Mouse (Mus musculus) activated CD4-positive, CD25-positive, alpha-beta regulatory T cell, adult 4 months (primary cell): ENCODE data around the gene Gm4559. TPM values are rescaled to one million over a fixed set of nuclear protein-coding genes. Genes with fewer than 3 reads are reported as not detected.
"Not testable (repeated sequence)": the region's sequence is repeated elsewhere in the genome, so short reads cannot be mapped to it uniquely, and the experiment has no call there.

ENCODE experiments used
- ATAC-seq: one replicate; pipeline ENCODE4 v1.8.0; 2017
- polyA plus RNA-seq, 2 experiments: library from polyadenylated mRNA; unstranded; fragments of 100-300 nt; shearing (Covaris generic); gene quantifications; one replicate each; pipeline ENCODE4 v1.2.1; 2017

Gene Gm4559
- polyA plus RNA-seq, 2 experiments from 2014 or later: not detected

DNA sequence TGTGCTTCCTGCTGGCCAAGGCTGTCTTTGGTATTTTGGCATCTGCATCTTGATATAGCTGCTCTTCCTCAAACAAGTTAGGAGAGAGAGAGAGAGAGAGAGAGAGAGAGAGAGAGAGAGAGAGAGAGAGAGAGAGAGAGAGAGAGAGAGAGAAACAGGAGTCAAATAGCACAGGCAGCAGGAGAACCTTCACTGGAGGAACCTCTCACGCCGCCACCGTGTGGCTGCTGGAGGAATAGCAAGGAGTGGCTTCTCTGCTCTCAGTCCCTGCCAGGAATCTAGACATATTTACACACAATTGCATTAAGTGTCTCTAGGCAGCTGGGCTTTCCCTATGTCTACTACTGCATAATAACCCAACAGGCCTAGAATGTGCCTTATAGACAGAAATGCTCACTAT is 4.0 kb upstream of the Gm4559 start:
- not testable (repeated sequence) for ATAC-seq

- ATAC-seq: not testable (repeated sequence)
Measured at GRCm38 (mm10) chr7:142258254-142258653, 15.9 kb downstream of the Gm4559 start, which contains the start of gene Gm2431. Gm2431 (minus strand) TSS chr7:142258354.

DNA sequence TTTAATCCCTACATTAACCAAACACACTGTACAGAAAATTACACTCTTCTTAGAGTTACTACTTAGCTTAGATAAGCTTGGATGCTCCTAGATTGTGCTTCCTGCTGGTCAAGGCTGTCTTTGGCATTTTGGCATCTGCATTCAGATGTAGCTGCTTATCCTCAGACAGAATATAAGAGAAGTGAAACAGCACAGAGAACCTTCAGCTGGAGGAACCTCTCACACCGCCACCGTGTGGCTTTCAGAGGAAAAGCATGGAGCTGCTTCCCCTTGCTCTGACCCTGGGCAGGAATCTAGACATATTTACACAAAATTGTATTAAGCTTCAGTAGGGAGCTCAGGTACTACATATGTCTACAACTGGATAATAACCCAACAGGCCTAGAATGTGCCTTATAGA is 18.6 kb downstream of the Gm4559 start:
- ATAC-seq: no peak

GRCm38 (mm10) chr7:142249824-142250223 is 24.3 kb downstream of the Gm4559 start:
- ATAC-seq: no peak

- ATAC-seq: no peak
Measured at GRCm38 (mm10) chr7:142240978-142241377, 33.2 kb downstream of the Gm4559 start, which contains the start of gene Gm40460. Gm40460 (minus strand) TSS chr7:142241078.

DNA sequence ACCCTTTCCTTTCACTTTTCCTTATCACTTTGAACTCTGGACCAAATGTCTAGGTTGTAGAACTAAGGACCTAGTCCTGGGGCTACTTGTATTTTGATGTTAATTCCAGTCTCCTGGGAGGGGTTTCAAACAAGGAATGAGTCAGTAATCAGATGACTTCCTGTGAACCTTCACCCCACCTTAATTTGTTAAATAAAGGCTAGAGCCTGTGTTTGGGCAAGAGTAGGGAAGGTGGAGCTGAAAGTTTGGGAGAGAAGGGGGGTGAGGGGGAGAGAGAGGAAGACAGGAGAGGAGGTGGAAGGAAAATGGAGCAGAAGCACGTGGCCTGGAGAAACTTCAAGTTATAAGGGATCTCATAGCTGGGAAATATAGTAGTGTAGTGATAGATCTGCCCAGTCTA is 42.6 kb downstream of the Gm4559 start:
- no peak for ATAC-seq

DNA sequence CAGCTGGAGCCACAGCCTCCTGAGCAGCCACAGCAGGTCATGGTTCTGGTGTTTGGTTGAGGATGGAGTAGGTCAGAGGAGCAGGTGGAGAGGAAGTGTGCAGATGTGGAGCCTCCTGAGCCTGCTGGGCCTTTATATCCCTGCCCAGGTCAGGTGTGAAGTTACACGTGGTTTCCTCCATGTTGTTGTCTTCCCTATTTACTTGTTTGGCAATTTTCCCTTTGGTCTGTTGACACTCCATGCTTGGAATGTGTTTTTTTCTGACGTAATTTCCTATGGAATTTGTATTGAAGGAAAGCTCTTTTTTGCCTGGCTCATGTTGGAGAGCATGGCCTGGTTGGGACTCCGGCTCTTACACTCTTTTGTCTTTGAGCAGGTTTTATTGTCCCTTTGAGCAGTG is 44.3 kb downstream of the Gm4559 start, which contains the start of gene Krtap5-5:
Gene Krtap5-5 (minus strand): TSS at position 101 of the 400 bp plus-strand sequence.
- not testable (repeated sequence) for ATAC-seq

- no peak for ATAC-seq
Measured at GRCm38 (mm10) chr7:142224518-142224917, 49.6 kb downstream of the Gm4559 start.

Other genes starting within 250 kb of the Gm4559 start
- gene Mob2, start 213.3 kb downstream of the Gm4559 start, polyA plus RNA-seq: 10 to 100 TPM; 55.7 to 62.4 TPM
- under 1 TPM; 0.09 to 0.16 TPM for gene Dusp8, start 178.5 kb downstream of the Gm4559 start, polyA plus RNA-seq
- gene Gm45618, start 153.6 kb downstream of the Gm4559 start, polyA plus RNA-seq: not detected
- not detected for gene Gm39115, start 138.3 kb downstream of the Gm4559 start, polyA plus RNA-seq
- not detected for gene Gm45337, start 129.8 kb downstream of the Gm4559 start, polyA plus RNA-seq
- gene Gm29735, start 117.2 kb downstream of the Gm4559 start, polyA plus RNA-seq: not detected
- not detected for gene Gm4553, start 108.6 kb downstream of the Gm4559 start, polyA plus RNA-seq
- gene Krtap5-2, start 98.4 kb downstream of the Gm4559 start, polyA plus RNA-seq: not detected
- not detected for gene Gm10153, start 84.0 kb downstream of the Gm4559 start, polyA plus RNA-seq
- gene Krtap5-3, start 73.0 kb downstream of the Gm4559 start, polyA plus RNA-seq: not detected
- not detected for gene Gm7579, start 62.5 kb downstream of the Gm4559 start, polyA plus RNA-seq
- gene Krtap5-5, start 44.4 kb downstream of the Gm4559 start, polyA plus RNA-seq: not detected
- not detected for gene Gm40460, start 33.3 kb downstream of the Gm4559 start, polyA plus RNA-seq
- gene Gm2431, start 16.0 kb downstream of the Gm4559 start, polyA plus RNA-seq: not detected
- gene Krtap5-1, start 22.8 kb upstream of the Gm4559 start, polyA plus RNA-seq: not detected
- not detected for gene Krtap5-4, start 29.2 kb upstream of the Gm4559 start, polyA plus RNA-seq
- gene Ifitm10, start 99.4 kb upstream of the Gm4559 start, polyA plus RNA-seq: 1 to 10 TPM; 1.9 to 2.5 TPM
- not detected for gene Gm49369, start 108.3 kb upstream of the Gm4559 start, polyA plus RNA-seq
- 100 to 1,000 TPM; 287 to 288 TPM for gene Ctsd, start 113.7 kb upstream of the Gm4559 start, polyA plus RNA-seq
- not detected for gene Syt8, start 160.5 kb upstream of the Gm4559 start, polyA plus RNA-seq
- gene Tnni2, start 167.4 kb upstream of the Gm4559 start, polyA plus RNA-seq: not detected
- gene Lsp1, start 186.4 kb upstream of the Gm4559 start, polyA plus RNA-seq: 1,000 to 10,000 TPM; 1,487 to 1,560 TPM
- gene Tnnt3, start 224.5 kb upstream of the Gm4559 start, polyA plus RNA-seq: 1 to 10 TPM; 2.8 to 3.0 TPM